Mouse (Mus musculus): ENCODE results near the gene Apof. TPM values are rescaled to one million over a fixed set of nuclear protein-coding genes. Genes with fewer than 3 reads are reported as not detected.

Apof gene
- 0.49 TPM in 1 of 2 replicates, not detected in the other for polyA plus RNA-seq (2014; fragmentation: Nextera tagmentation; extraction: Ambion mirVana)

GRCm38 (mm10) chr10:128268371-128268770 is at the start of gene Apof:
TSS of gene Apof (plus strand) at chr10:128268671.
- WGBS (ENCODE audit: insufficient replicate concordance): 66% methylated on average over 6 of the region's 6 CpGs
- Histone ChIP-seq H3K4me3 (ENCODE audit: low read depth, low read length) (no peak within 1 kb of the TSS), H3K9me3 (replicated peaks; ENCODE audit: control insufficient read depth, low read length) (no peaks in the 10 kb centered on the region), H3K9ac (ENCODE audit: low read depth, low read length) (no peak within 1 kb of the TSS), H3K4me2 (no peak within 1 kb of the TSS), H3K27me3 (ENCODE audit: control insufficient read depth, insufficient read depth, low read length) (no peaks in the 10 kb centered on the region), H3K36me3 (ENCODE audit: control insufficient read depth, insufficient read depth, low read length) (no peaks in the 10 kb centered on the region), H3K27ac (ENCODE audit: low read depth, low read length) (no peak within 1 kb of the TSS), H3K4me1 (ENCODE audit: control insufficient read depth, insufficient read depth, low read length) (no peaks in the 10 kb centered on the region)
- no peak for ATAC-seq (replicated peaks; ENCODE audit: insufficient number of reproducible peaks, low FRiP score, low TSS enrichment)

DNA sequence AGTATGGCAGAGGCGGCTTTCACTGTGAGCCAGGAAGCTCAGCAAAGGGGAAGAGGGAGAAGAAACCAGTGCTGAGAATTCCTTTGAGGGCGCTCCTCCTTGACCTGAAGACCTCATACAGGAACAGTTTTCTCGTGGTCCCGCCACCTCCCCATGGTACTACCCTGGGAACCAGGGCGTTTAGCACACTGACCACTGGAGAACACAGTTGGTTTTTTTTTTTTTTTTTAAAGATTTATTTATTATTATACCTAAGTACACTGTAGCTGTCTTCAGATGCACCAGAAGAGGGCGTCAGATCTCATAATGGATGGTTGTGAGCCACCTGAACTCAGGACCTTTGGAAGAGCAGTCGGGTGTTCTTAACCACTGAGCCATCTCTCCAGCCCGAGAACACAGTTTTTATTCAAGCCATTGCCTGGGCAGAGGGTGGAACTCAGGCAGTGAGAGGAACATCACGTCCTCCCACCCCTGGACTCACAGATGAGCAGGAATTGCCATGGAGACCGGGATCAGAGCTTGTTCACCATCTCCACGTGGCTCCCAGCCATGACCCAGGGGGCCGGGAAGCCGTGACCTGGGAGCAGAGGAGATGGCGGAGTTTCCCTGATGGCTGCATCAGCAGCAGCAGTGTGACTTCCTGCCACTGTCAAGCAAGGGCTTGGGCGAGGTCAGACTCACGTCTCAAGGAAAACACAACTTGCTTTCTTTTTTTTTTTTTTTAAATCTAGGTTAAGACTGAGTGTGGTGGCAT is 46.8 kb upstream of the Apof start:
- no peak overlapping the region for H3K4me3 ChIP-seq (ENCODE audit: low read depth, low read length)
- no peaks in the 10 kb centered on the region for H3K9me3 ChIP-seq (replicated peaks; ENCODE audit: control insufficient read depth, low read length)
- H3K9ac ChIP-seq (ENCODE audit: low read depth, low read length): no peak overlapping the region
- no peak overlapping the region for H3K27ac ChIP-seq (ENCODE audit: low read depth, low read length)
- H3K27me3 ChIP-seq (ENCODE audit: control insufficient read depth, insufficient read depth, low read length): no peaks in the 10 kb centered on the region
- no peak for ATAC-seq (replicated peaks; ENCODE audit: insufficient number of reproducible peaks, low FRiP score, low TSS enrichment)
- H3K4me2 ChIP-seq: no peak overlapping the region
- 57% methylated on average over 16 of the region's 16 CpGs for WGBS (ENCODE audit: insufficient replicate concordance)
- H3K4me1 ChIP-seq (ENCODE audit: control insufficient read depth, insufficient read depth, low read length): peaks cover 4% of the 10 kb centered on the region; the same call in 1 of the 2 replicates
- H3K36me3 ChIP-seq (ENCODE audit: control insufficient read depth, insufficient read depth, low read length): no peaks in the 10 kb centered on the region

- ATAC-seq (replicated peaks; ENCODE audit: insufficient number of reproducible peaks, low FRiP score, low TSS enrichment): no peak
- no peak overlapping the region for H3K4me2 ChIP-seq
- no peaks in the 10 kb centered on the region for H3K36me3 ChIP-seq (ENCODE audit: control insufficient read depth, insufficient read depth, low read length)
- H3K9me3 ChIP-seq (replicated peaks; ENCODE audit: control insufficient read depth, low read length): no peaks in the 10 kb centered on the region
- H3K4me3 ChIP-seq (ENCODE audit: low read depth, low read length): no peak overlapping the region
- 42% methylated on average over 5 of the region's 5 CpGs for WGBS (ENCODE audit: insufficient replicate concordance)
- H3K4me1 ChIP-seq (ENCODE audit: control insufficient read depth, insufficient read depth, low read length): peaks cover 4% of the 10 kb centered on the region; the same call in 1 of the 2 replicates
- no peak overlapping the region for H3K9ac ChIP-seq (ENCODE audit: low read depth, low read length)
- no peaks in the 10 kb centered on the region for H3K27me3 ChIP-seq (ENCODE audit: control insufficient read depth, insufficient read depth, low read length)
- H3K27ac ChIP-seq (ENCODE audit: low read depth, low read length): no peak overlapping the region
These were observed 43.4 kb upstream of the Apof start for GRCm38 (mm10) chr10:128225064-128225463.

- WGBS (ENCODE audit: insufficient replicate concordance): 51% methylated on average over 4 of the region's 4 CpGs
- Histone ChIP-seq H3K4me3 (ENCODE audit: low read depth, low read length) (no peak within 1 kb of the TSS), H3K36me3 (ENCODE audit: control insufficient read depth, insufficient read depth, low read length) (no peaks in the 10 kb centered on the region), H3K4me1 (ENCODE audit: control insufficient read depth, insufficient read depth, low read length) (peaks cover 4% of the 10 kb centered on the region; the same call in 1 of the 2 replicates), H3K27ac (ENCODE audit: low read depth, low read length) (no peak within 1 kb of the TSS), H3K27me3 (ENCODE audit: control insufficient read depth, insufficient read depth, low read length) (no peaks in the 10 kb centered on the region), H3K9ac (ENCODE audit: low read depth, low read length) (no peak within 1 kb of the TSS), H3K9me3 (replicated peaks; ENCODE audit: control insufficient read depth, low read length) (no peaks in the 10 kb centered on the region), H3K4me2 (no peak within 1 kb of the TSS)
- no peak for ATAC-seq (replicated peaks; ENCODE audit: insufficient number of reproducible peaks, low FRiP score, low TSS enrichment)
These were observed 42.9 kb upstream of the Apof start, which contains the start of gene Mip for GRCm38 (mm10) chr10:128225538-128225937. TSS of gene Mip (plus strand) at chr10:128225838.

- Histone ChIP-seq H3K9me3 (replicated peaks; ENCODE audit: control insufficient read depth, low read length) (no peaks in the 10 kb centered on the region), H3K4me3 (ENCODE audit: low read depth, low read length) (no peak overlapping the region), H3K27me3 (ENCODE audit: control insufficient read depth, insufficient read depth, low read length) (no peaks in the 10 kb centered on the region), H3K4me2 (no peak overlapping the region), H3K36me3 (ENCODE audit: control insufficient read depth, insufficient read depth, low read length) (no peaks in the 10 kb centered on the region), H3K27ac (ENCODE audit: low read depth, low read length) (no peak overlapping the region), H3K9ac (ENCODE audit: low read depth, low read length) (no peak overlapping the region), H3K4me1 (ENCODE audit: control insufficient read depth, insufficient read depth, low read length) (peaks cover 10% of the 10 kb centered on the region; the same call in 1 of the 2 replicates)
- WGBS (ENCODE audit: insufficient replicate concordance): 75% methylated on average over 9 of the region's 9 CpGs
- no peak for ATAC-seq (replicated peaks; ENCODE audit: insufficient number of reproducible peaks, low FRiP score, low TSS enrichment)
These were observed 40.9 kb upstream of the Apof start for GRCm38 (mm10) chr10:128227592-128227991.

DNA sequence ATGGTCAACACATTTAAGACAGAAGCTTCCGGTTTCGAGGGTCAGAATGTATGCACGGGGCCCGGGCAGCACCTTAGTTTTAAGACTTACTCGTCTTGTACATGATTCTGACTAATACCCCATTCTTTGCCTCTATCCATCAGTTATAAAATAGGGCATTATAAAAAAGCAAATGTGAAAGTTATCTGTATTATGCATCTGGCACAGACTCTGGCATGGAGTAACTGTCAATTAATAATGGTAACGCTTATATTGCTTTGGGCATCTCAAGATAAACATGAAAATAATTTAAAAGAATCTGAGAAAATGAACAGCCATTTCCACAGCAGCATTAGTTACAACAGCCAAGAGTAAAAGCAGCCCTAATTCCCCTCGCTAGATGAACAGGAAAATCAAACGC is 40.5 kb upstream of the Apof start:
- Histone ChIP-seq H3K4me2 (no peak overlapping the region), H3K9ac (ENCODE audit: low read depth, low read length) (no peak overlapping the region), H3K4me1 (ENCODE audit: control insufficient read depth, insufficient read depth, low read length) (peaks cover 10% of the 10 kb centered on the region; the same call in 1 of the 2 replicates), H3K27ac (ENCODE audit: low read depth, low read length) (no peak overlapping the region), H3K9me3 (replicated peaks; ENCODE audit: control insufficient read depth, low read length) (no peaks in the 10 kb centered on the region), H3K4me3 (ENCODE audit: low read depth, low read length) (no peak overlapping the region), H3K27me3 (ENCODE audit: control insufficient read depth, insufficient read depth, low read length) (no peaks in the 10 kb centered on the region), H3K36me3 (ENCODE audit: control insufficient read depth, insufficient read depth, low read length) (no peaks in the 10 kb centered on the region)
- WGBS (ENCODE audit: insufficient replicate concordance): 89% methylated on average over 8 of the region's 8 CpGs
- no peak for ATAC-seq (replicated peaks; ENCODE audit: insufficient number of reproducible peaks, low FRiP score, low TSS enrichment)

- H3K9me3 ChIP-seq (replicated peaks; ENCODE audit: control insufficient read depth, low read length): no peaks in the 10 kb centered on the region
- H3K4me1 ChIP-seq (ENCODE audit: control insufficient read depth, insufficient read depth, low read length): peaks cover 9% of the 10 kb centered on the region
- ATAC-seq (replicated peaks; ENCODE audit: insufficient number of reproducible peaks, low FRiP score, low TSS enrichment): no peak
- H3K27ac ChIP-seq (ENCODE audit: low read depth, low read length): no peak overlapping the region
- 0 out of 2 replicates have a peak overlapping the region, but pooled peaks have one; percentile 95 for H3K9ac ChIP-seq (ENCODE audit: low read depth, low read length)
- H3K4me3 ChIP-seq (ENCODE audit: low read depth, low read length): no peak overlapping the region
- no peaks in the 10 kb centered on the region for H3K27me3 ChIP-seq (ENCODE audit: control insufficient read depth, insufficient read depth, low read length)
- H3K36me3 ChIP-seq (ENCODE audit: control insufficient read depth, insufficient read depth, low read length): no peaks in the 10 kb centered on the region
- WGBS (ENCODE audit: insufficient replicate concordance): 83% methylated on average over 12 of the region's 12 CpGs
- no peak overlapping the region; the same call in 1 of the 2 replicates for H3K4me2 ChIP-seq
These were observed 37.9 kb upstream of the Apof start for GRCm38 (mm10) chr10:128230582-128230981.

- ATAC-seq (replicated peaks; ENCODE audit: insufficient number of reproducible peaks, low FRiP score, low TSS enrichment): no peak
- Histone ChIP-seq H3K36me3 (ENCODE audit: control insufficient read depth, insufficient read depth, low read length) (no peaks in the 10 kb centered on the region), H3K9ac (ENCODE audit: low read depth, low read length) (peak overlapping the region; percentile 95), H3K4me1 (ENCODE audit: control insufficient read depth, insufficient read depth, low read length) (peaks cover 9% of the 10 kb centered on the region), H3K27ac (ENCODE audit: low read depth, low read length) (peak overlapping the region; percentile 88), H3K4me3 (ENCODE audit: low read depth, low read length) (peak overlapping the region; percentile 83), H3K4me2 (peak overlapping the region; percentile 70), H3K9me3 (replicated peaks; ENCODE audit: control insufficient read depth, low read length) (no peaks in the 10 kb centered on the region), H3K27me3 (ENCODE audit: control insufficient read depth, insufficient read depth, low read length) (no peaks in the 10 kb centered on the region)
- 20% methylated on average over 5 of the region's 5 CpGs for WGBS (ENCODE audit: insufficient replicate concordance)
These were observed 37.3 kb upstream of the Apof start for GRCm38 (mm10) chr10:128231146-128231545.

Measured in heart, embryonic 11.5 days (tissue).